Mouse (Mus musculus) forebrain, embryonic 14.5 days (tissue): ENCODE measurements around the gene Plppr5. TPM values are rescaled to one million over a fixed set of nuclear protein-coding genes. Genes with fewer than 3 reads are reported as not detected.

ENCODE experiments used
- ATAC-seq: fragments of 200-750 bp; cut with Nextera tagmentation; 2 replicates; pipeline ENCODE4 v1.8.0; 2017; ENCODE audit warnings: mild to moderate bottlenecking, moderate library complexity
- DNase-seq: peaks from one replicate; pipeline ENCODE4 v3.0.0-alpha.2; 2015; ENCODE audit warnings: low spot score
- H3K27ac ChIP-seq: fragments of 300-500 bp; sonication (generic); 2 replicates; pipeline ENCODE4 v1.5.1; 2014; ENCODE audit warnings: low read depth, mild to moderate bottlenecking, control low read depth, low read length, moderate library complexity
- H3K27me3 ChIP-seq: fragments of 300-500 bp; sonication (generic); replicated peaks from 2 replicates; pipeline ENCODE4 v1.6.1; 2014; ENCODE audit warnings: low read length, control low read depth, mixed read lengths; ENCODE audit not compliant: control insufficient read depth, insufficient read depth
- H3K36me3 ChIP-seq: fragments of 300-500 bp; sonication (generic); 2 replicates; pipeline ENCODE4 v1.6.1; 2014; ENCODE audit warnings: low read length, control low read depth; ENCODE audit not compliant: control insufficient read depth, insufficient read depth
- H3K4me1 ChIP-seq: fragments of 300-500 bp; sonication (generic); 2 replicates; pipeline ENCODE4 v1.6.1; 2014; ENCODE audit warnings: antibody characterized with exemption, low read length, control low read depth; ENCODE audit not compliant: control insufficient read depth, insufficient read depth
- H3K4me2 ChIP-seq: fragments of 300-500 bp; sonication (generic); 2 replicates; pipeline ENCODE4 v1.6.1; 2014; ENCODE audit warnings: mild to moderate bottlenecking, control low read depth, low read length
- H3K4me3 ChIP-seq: fragments of 300-500 bp; sonication (generic); 2 replicates; pipeline ENCODE4 v1.5.1; 2014; ENCODE audit warnings: low read depth, low read length, control low read depth
- H3K9ac ChIP-seq: fragments of 300-500 bp; sonication (generic); 2 replicates; pipeline ENCODE4 v1.6.1; 2014; ENCODE audit warnings: mild to moderate bottlenecking, low read length, control low read depth, moderate library complexity
- H3K9me3 ChIP-seq: fragments of 300-500 bp; sonication (generic); replicated peaks from 2 replicates; pipeline ENCODE4 v1.6.1; 2016; ENCODE audit warnings: low read length, control low read depth, mixed read lengths; ENCODE audit not compliant: control insufficient read depth
- WGBS: fragments of 180-500 bp; shearing (Covaris S2); extraction: QIAGEN DNeasy Blood & Tissue Kit; methylation state at CpG from one replicate; pipeline ENCODE4 v1.1.7; 2014; 5-methylcytosine and 5-hydroxymethylcytosine counted together
- polyA plus RNA-seq: library from polyadenylated mRNA; unstranded; fragments of >200 nt; fragmentation: Nextera tagmentation; extraction: Ambion mirVana; gene quantifications from 2 replicates; pipeline ENCODE4 v1.2.1, GENCODE M21; 2014

The Plppr5 gene
- polyA plus RNA-seq = 4.4 and 6.7 TPM in 2 replicates

DNA sequence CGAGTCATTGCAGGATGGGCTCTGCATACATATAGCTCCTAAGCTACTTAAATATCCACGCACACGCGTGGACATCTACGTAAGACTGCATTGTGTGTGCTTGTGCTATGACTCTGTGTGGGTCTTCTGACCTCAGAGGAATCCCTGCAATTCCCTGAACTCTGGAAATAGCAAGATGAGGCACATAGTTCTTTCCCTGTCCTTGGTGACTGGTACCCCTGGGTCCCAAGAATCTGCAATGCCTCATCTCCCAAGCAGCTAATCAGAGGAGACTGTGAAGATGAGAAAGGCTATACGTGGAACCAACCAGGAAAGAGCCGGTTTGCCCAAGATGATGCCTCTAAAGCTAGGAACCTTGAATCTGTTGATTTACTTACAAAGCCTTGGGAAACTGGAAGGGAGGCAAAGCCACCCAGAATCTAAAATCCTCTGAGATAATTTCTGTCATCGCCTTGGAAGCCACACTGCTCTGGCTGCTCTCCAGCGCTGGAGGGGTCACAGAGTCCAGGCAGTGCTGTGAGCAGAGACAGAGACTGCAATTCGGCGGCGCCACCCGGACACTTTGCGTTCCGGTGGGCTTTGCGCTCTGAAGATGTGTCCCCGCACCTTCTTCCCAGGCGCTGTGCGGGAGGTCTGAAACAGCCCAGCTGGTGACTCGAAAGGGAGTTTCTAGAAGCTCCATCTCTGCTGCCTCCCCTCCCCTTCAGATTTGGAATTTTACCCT is at the start of gene Plppr5:
Plppr5 (plus strand) TSS at position 308 of the 724 bp plus-strand sequence.
- Histone ChIP-seq H3K9ac (peak within 1 kb of the TSS; percentile 84), H3K9me3 (no peaks in the 10 kb centered on the region), H3K27ac (peak within 1 kb of the TSS; percentile 60), H3K27me3 (no peaks in the 10 kb centered on the region), H3K4me3 (peak within 1 kb of the TSS; percentile 68), H3K4me1 (peaks cover 3% of the 10 kb centered on the region), H3K36me3 (no peaks in the 10 kb centered on the region), H3K4me2 (peak within 1 kb of the TSS; percentile 97)
- ATAC-seq = peak; percentile 62
- DNase-seq = peak; percentile 46
- 25% methylated on average over 20 of the region's 20 CpGs for WGBS

GRCm38 (mm10) chr3:117549899-117550298 is 24.7 kb upstream of the Plppr5 start:
- 77% methylated on average over 5 of the region's 5 CpGs for WGBS
- DNase-seq (no peak), ATAC-seq (no peak)
- no peak overlapping the region for H3K4me3 ChIP-seq
- no peaks in the 10 kb centered on the region for H3K36me3 ChIP-seq
- no peaks in the 10 kb centered on the region for H3K9me3 ChIP-seq
- no peak overlapping the region for H3K9ac ChIP-seq
- no peak overlapping the region for H3K4me2 ChIP-seq
- no peaks in the 10 kb centered on the region for H3K4me1 ChIP-seq
- no peaks in the 10 kb centered on the region for H3K27me3 ChIP-seq
- no peak overlapping the region for H3K27ac ChIP-seq

DNA sequence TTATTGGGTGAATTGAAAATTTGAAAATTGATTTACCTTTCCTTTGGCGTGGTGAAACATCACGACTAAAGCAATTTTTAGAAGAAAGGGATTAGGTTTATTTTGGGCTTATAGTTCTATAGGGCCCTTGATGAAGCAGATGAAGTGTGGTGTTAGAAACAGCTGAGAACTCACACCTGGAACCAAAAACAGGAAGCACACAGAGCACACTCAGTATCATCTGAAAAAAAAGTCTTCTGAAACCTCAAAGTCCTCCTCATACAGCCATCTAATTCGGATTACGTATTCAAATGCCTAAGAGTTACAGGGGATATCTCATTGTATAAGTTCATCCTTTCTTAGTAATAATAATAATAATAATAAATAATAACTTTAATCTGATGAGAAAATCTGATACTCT is 24.1 kb upstream of the Plppr5 start:
- Histone ChIP-seq H3K9ac (no peak overlapping the region), H3K4me1 (no peaks in the 10 kb centered on the region), H3K36me3 (no peaks in the 10 kb centered on the region), H3K27me3 (no peaks in the 10 kb centered on the region), H3K4me3 (no peak overlapping the region), H3K27ac (no peak overlapping the region), H3K9me3 (no peaks in the 10 kb centered on the region), H3K4me2 (no peak overlapping the region)
- no peak for DNase-seq
- ATAC-seq = no peak
- 95% methylated on average over 4 of the region's 4 CpGs for WGBS

DNA sequence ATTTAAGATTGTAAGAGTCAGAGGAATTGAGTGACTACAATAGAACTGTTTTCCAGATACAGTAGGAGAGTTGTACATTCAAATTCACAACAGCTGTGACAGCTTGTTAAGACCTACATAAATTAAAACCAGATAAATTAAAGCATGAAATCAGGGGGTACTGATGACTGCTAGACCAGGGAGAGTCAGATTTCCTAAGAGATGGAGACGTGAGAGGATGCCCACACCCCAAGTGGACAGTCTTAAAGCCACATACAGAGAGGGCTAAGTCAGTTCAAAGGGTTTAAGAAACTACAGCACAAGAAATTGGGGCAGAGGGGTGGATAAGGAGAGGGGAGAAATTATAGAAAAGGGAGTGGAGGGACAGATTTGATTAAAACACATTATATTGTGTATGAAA is 17.7 kb upstream of the Plppr5 start:
- DNase-seq (no peak), ATAC-seq (no peak)
- Histone ChIP-seq H3K27me3 (no peaks in the 10 kb centered on the region), H3K9ac (no peak overlapping the region), H3K27ac (no peak overlapping the region), H3K4me2 (no peak overlapping the region), H3K9me3 (no peaks in the 10 kb centered on the region), H3K4me1 (no peaks in the 10 kb centered on the region), H3K4me3 (no peak overlapping the region), H3K36me3 (no peaks in the 10 kb centered on the region)
- 62% methylated on average over 1 of the region's 1 CpGs for WGBS

- Histone ChIP-seq H3K9me3 (no peaks in the 10 kb centered on the region), H3K4me2 (peak overlapping the region; percentile 97), H3K27me3 (no peaks in the 10 kb centered on the region), H3K4me1 (peaks cover 3% of the 10 kb centered on the region), H3K9ac (peak overlapping the region; percentile 84), H3K36me3 (no peaks in the 10 kb centered on the region), H3K4me3 (peak overlapping the region; percentile 68), H3K27ac (peak overlapping the region; percentile 60)
- DNase-seq = peak; percentile 65
- under 1% methylated on average over 69 of the region's 74 CpGs for WGBS
- peak; percentile 89 for ATAC-seq
Observed at GRCm38 (mm10) chr3:117575253-117575927, 754 bp downstream of the Plppr5 start.

DNA sequence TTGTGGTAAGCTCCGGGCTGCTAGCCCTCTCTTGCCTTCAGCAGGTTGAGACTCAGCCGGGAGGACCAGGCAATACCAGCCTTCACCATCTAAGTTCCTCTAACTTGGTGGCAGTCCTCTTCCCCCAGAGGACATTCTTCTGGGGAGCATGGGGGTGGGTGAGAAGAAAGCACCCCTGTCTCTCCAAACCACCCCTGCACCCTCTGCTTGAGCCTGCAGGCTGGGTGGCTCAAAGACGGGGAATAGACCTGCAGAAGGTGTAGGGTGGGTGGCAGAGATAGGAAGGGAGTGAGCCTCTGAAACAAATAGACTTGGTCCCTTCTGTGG is 1.3 kb downstream of the Plppr5 start:
- no peaks in the 10 kb centered on the region for H3K27me3 ChIP-seq
- H3K27ac ChIP-seq = peak overlapping the region; percentile 60
- peak overlapping the region; percentile 84 for H3K9ac ChIP-seq
- peak overlapping the region; percentile 97 for H3K4me2 ChIP-seq
- 19% methylated on average over 3 of the region's 3 CpGs for WGBS
- no peaks in the 10 kb centered on the region for H3K9me3 ChIP-seq
- no peaks in the 10 kb centered on the region for H3K36me3 ChIP-seq
- ATAC-seq = no peak
- peak overlapping the region; percentile 68 for H3K4me3 ChIP-seq
- H3K4me1 ChIP-seq = peaks cover 3% of the 10 kb centered on the region
- no peak for DNase-seq

GRCm38 (mm10) chr3:117577349-117577748 is 2.7 kb downstream of the Plppr5 start:
- Histone ChIP-seq H3K27ac (no peak overlapping the region), H3K4me1 (peaks cover 3% of the 10 kb centered on the region), H3K36me3 (no peaks in the 10 kb centered on the region), H3K9me3 (no peaks in the 10 kb centered on the region), H3K4me2 (no peak overlapping the region), H3K27me3 (no peaks in the 10 kb centered on the region), H3K4me3 (no peak overlapping the region), H3K9ac (no peak overlapping the region)
- DNase-seq = peak; percentile 24
- WGBS = 93% methylated on average over 2 of the region's 2 CpGs
- no peak for ATAC-seq

- Histone ChIP-seq H3K27me3 (no peaks in the 10 kb centered on the region), H3K9me3 (no peaks in the 10 kb centered on the region), H3K4me1 (no peaks in the 10 kb centered on the region), H3K9ac (no peak overlapping the region), H3K4me3 (no peak overlapping the region), H3K36me3 (no peaks in the 10 kb centered on the region), H3K4me2 (no peak overlapping the region), H3K27ac (no peak overlapping the region)
- DNase-seq (no peak), ATAC-seq (no peak)
- 91% methylated on average over 2 of the region's 2 CpGs for WGBS
Observed at GRCm38 (mm10) chr3:117582628-117583027, 8.0 kb downstream of the Plppr5 start.

DNA sequence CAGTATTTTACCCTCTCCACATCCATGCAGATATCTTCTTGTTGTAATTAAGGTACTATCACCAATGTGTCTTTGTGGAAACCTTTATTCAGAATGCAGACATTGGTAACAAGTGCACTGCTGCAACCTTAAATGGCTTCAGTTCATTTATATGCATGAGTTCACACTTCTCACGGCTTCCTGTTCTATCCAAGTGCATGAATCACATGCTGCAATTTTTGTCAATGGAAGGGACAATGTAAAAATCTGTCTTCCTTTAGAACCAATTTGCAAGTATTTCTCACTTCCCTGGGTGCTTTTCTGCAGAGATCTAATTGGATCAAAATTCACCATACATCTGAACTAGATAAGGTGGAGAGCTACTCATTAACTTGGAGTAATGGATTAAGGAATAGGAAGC is 27.8 kb downstream of the Plppr5 start:
- Histone ChIP-seq H3K4me2 (no peak overlapping the region), H3K4me1 (no peaks in the 10 kb centered on the region), H3K27ac (no peak overlapping the region), H3K4me3 (no peak overlapping the region), H3K9me3 (no peaks in the 10 kb centered on the region), H3K9ac (no peak overlapping the region), H3K36me3 (no peaks in the 10 kb centered on the region), H3K27me3 (no peaks in the 10 kb centered on the region)
- WGBS = 17% methylated on average over 1 of the region's 1 CpGs
- ATAC-seq (peak; percentile 72; the same call in 1 of the 2 replicates), DNase-seq (peak; percentile 49)
